ENCODE assay signal across 17 mouse cellular contexts in the genomic region with DNA sequence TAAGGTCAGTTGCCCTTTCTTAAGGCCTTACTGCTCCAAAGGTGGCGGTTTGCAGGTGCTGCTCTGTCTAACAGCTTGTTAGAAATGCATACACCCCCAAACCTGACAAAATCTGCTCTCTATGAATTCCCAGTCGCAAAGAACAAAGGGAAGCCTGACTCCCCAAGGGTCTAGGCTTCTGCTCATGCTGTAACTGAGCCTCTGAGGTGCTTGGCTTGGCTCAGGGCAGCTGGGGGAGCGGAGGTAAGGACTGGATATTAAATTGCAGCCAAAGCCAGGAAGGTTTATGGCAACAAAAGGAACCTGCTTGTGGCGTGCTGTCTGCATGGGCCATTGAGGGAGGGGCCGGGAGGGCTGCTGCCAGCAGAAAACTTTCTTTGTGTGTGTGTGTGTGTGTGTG. TPM values are rescaled to one million over a fixed set of nuclear protein-coding genes. Genes with fewer than 3 reads are reported as not detected.
DNase-seq lines count a peak whose midpoint lies in the region; ATAC-seq and TF ChIP-seq lines count a peak whose summit lies in the region.
"Had no signal": no experiment of that assay in that cellular context is flagged by ENCODE, and none has a peak within 500 bp of the region (broad histone marks: within the 10 kb centered on the region; RNA-seq: fewer than 3 reads in every experiment).

No protein-coding gene starts in this region.

- peaks cover 33% of the 10 kb centered on the region for H3K79me2 ChIP-seq in MEL (ENCODE audit: control insufficient read depth, insufficient read depth, low read length, poor library complexity)

- TF ChIP-seq EP300 in MEL (IDR thresholded peaks at IDR 0.05; ENCODE audit: low read depth in 1 of 2, low read length in 2 of 2): no peak

- H3K4me2 ChIP-seq in kidney, embryonic 14.5 days (replicated peaks; ENCODE audit: low read depth, low read length): no peak overlapping the region
- H3K4me2 ChIP-seq in liver, embryonic 15.5 days: no peak overlapping the region

- peak overlapping the region; percentile 42; the same call in 1 of the 2 replicates for H3K27ac ChIP-seq in kidney, embryonic 14.5 days (ENCODE audit: low read depth, low read length)
- peak overlapping the region; percentile 80 for H3K27ac ChIP-seq in MEL (ENCODE audit: control insufficient read depth, low read depth, low read length)
- peak overlapping the region; percentile 72 for H3K27ac ChIP-seq in liver, embryonic 15.5 days (replicated peaks)

- ATAC-seq in kidney, embryonic 14.5 days (ENCODE audit: low FRiP score, low TSS enrichment): no peak
- no peak for ATAC-seq in liver, embryonic 15.5 days (ENCODE audit: insufficient read depth)
- ATAC-seq: hindbrain, embryonic 16.5 days; intestine, postnatal 0 days had no signal

- H3K36me3 ChIP-seq in kidney, embryonic 14.5 days (ENCODE audit: control insufficient read depth, insufficient read depth, low read length): no peaks in the 10 kb centered on the region
- peaks cover 0 to 16% of the 10 kb centered on the region in 2 experiments; a peak in 2 of 4 replicates for H3K36me3 ChIP-seq in MEL (ENCODE audit: control insufficient read depth in 1 of 2, insufficient read depth in 2 of 2, low read length in 2 of 2)
- H3K36me3 ChIP-seq in liver, embryonic 15.5 days (replicated peaks): no peaks in the 10 kb centered on the region

- no peaks in the 10 kb centered on the region for H3K9me3 ChIP-seq in kidney, embryonic 14.5 days (ENCODE audit: control insufficient read depth, low read length)
- no peaks in the 10 kb centered on the region for H3K9me3 ChIP-seq in MEL (replicated peaks; ENCODE audit: insufficient read depth, low read length)
- no peaks in the 10 kb centered on the region for H3K9me3 ChIP-seq in liver, embryonic 15.5 days (replicated peaks)

- TF ChIP-seq POLR2A in MEL (IDR thresholded peaks at IDR 0.05; ENCODE audit: control insufficient read depth in 1 of 2, insufficient read depth in 1 of 2, low read depth in 1 of 2, low read length in 2 of 2, poor library complexity in 1 of 2): no peak

- 47% methylated on average over 5 of the region's 5 CpGs for WGBS in kidney, embryonic 14.5 days
- 53% methylated on average over 5 of the region's 5 CpGs for WGBS in liver, embryonic 15.5 days (ENCODE audit: insufficient replicate concordance)

- no peak overlapping the region for H3K9ac ChIP-seq in kidney, embryonic 14.5 days (ENCODE audit: low read depth, low read length)
- peak overlapping the region; percentile 26; the same call in 1 of the 2 replicates for H3K9ac ChIP-seq in MEL (ENCODE audit: control insufficient read depth, low read depth, low read length, poor library complexity, severe bottlenecking)
- H3K9ac ChIP-seq in liver, embryonic 15.5 days: 0 out of 2 replicates have a peak overlapping the region, but pooled peaks have one; percentile 15

- TF ChIP-seq RAD21 in MEL (IDR thresholded peaks at IDR 0.05; ENCODE audit: low read depth, low read length): no peak

- no peak for DNase-seq in kidney, adult 9 months
- DNase-seq in MEL (ENCODE audit: low read depth, low spot score): peak; percentile 36
- DNase-seq in forelimb bud, embryonic 11.5 days (ENCODE audit: low read depth, low spot score): peak; percentile 31
- no peak for DNase-seq in embryo, embryonic 11 days
- no peak for DNase-seq in gastrocnemius, postnatal 4 days (ENCODE audit: low spot score in 2 of 2)
- DNase-seq: cerebellum, postnatal 10 days; gastrocnemius, postnatal 14 days; heart, postnatal 14 days; kidney, postnatal 4 days; lung, adult 2 months; lung, postnatal 4 days; midbrain, embryonic 14.5 days; right cerebral cortex, adult 18-20 months had no signal

- peaks cover 13% of the 10 kb centered on the region for H3K4me1 ChIP-seq in kidney, embryonic 14.5 days (ENCODE audit: control insufficient read depth, insufficient read depth, low read length)
- peaks cover 0 to 32% of the 10 kb centered on the region in 2 experiments; a peak in 2 of 4 replicates for H3K4me1 ChIP-seq in MEL (ENCODE audit: control insufficient read depth in 1 of 2, insufficient read depth in 2 of 2, low read length in 2 of 2)
- peaks cover 72% of the 10 kb centered on the region for H3K4me1 ChIP-seq in liver, embryonic 15.5 days (replicated peaks)

- no peaks in the 10 kb centered on the region for H3K27me3 ChIP-seq in kidney, embryonic 14.5 days (ENCODE audit: control insufficient read depth, insufficient read depth, low read length)
- no peaks in the 10 kb centered on the region for H3K27me3 ChIP-seq in MEL (ENCODE audit: control insufficient read depth in 1 of 2, insufficient read depth in 2 of 2, low read length in 2 of 2)
- no peaks in the 10 kb centered on the region for H3K27me3 ChIP-seq in liver, embryonic 15.5 days

- no peak for TF ChIP-seq CTCF in MEL (IDR thresholded peaks at IDR 0.05 in 2 of 3, conservative IDR thresholded peaks at IDR 0.05 in 1 of 3; ENCODE audit: control insufficient read depth in 1 of 3, insufficient read depth in 1 of 3, low read depth in 2 of 3, low read length in 3 of 3, poor library complexity in 1 of 3, severe bottlenecking in 1 of 3)

- H3K4me3 ChIP-seq in kidney, embryonic 14.5 days (ENCODE audit: low read length): no peak overlapping the region
- H3K4me3 ChIP-seq in MEL (ENCODE audit: control insufficient read depth in 1 of 2, insufficient read depth in 1 of 2, low read depth in 2 of 2, low read length in 2 of 2): no peak overlapping the region
- no peak overlapping the region for H3K4me3 ChIP-seq in liver, embryonic 15.5 days (replicated peaks)

TF ChIP-seq in MEL, 35 proteins besides CTCF, POLR2A, EP300 and RAD21:
- TF ChIP-seq SIN3A (IDR thresholded peaks at IDR 0.05; ENCODE audit: low read length) (no peak), ZMIZ1 (IDR thresholded peaks at IDR 0.05; ENCODE audit: low read depth, low read length) (no peak), MYC (IDR thresholded peaks at IDR 0.05; ENCODE audit: low read depth, low read length) (no peak), ZC3H11A (IDR thresholded peaks at IDR 0.05; ENCODE audit: low read depth, low read length) (no peak), SMC3 (IDR thresholded peaks at IDR 0.05; ENCODE audit: low read depth, low read length) (no peak), MXI1 (IDR thresholded peaks at IDR 0.05; ENCODE audit: low read depth, low read length) (no peak), ZNF384 (IDR thresholded peaks at IDR 0.05; ENCODE audit: low read depth, low read length) (no peak), BHLHE40 (IDR thresholded peaks at IDR 0.05; ENCODE audit: borderline replicate concordance, low read depth, low read length) (no peak), HCFC1 (IDR thresholded peaks at IDR 0.05; ENCODE audit: low read depth, low read length) (no peak), POLR2AphosphoS5 (IDR thresholded peaks at IDR 0.05; ENCODE audit: borderline replicate concordance, low read depth, low read length) (no peak), MAX (IDR thresholded peaks at IDR 0.05; ENCODE audit: low read length) (no peak)

RNA-seq across cellular contexts. Expression of a gene that starts 2.3 kb away (rescaled TPM):
- polyA plus RNA-seq in kidney, embryonic 14.5 days (2014; fragmentation: Nextera tagmentation; extraction: Ambion mirVana): 231 and 254 TPM in 2 replicates
- 505 and 519 TPM in 2 replicates for total RNA-seq in MEL (2012; rRNA removed)
- polyA plus RNA-seq in MEL (2012; ENCODE audit: insufficient read depth in 1 of 2, insufficient read length in 2 of 2, low read depth in 1 of 2, low replicate concordance in 2 of 2, missing spikeins in 1 of 2): 1,000 to 10,000 TPM in 1 of 2 experiments, 100 to 1,000 TPM in 1; 369 to 1,503 TPM
- 213 and 216 TPM in 2 replicates for polyA plus RNA-seq in liver, embryonic 15.5 days (2015; fragmentation: Nextera tagmentation; extraction: Ambion mirVana)
- total RNA-seq in gastrocnemius, postnatal 4 days (2021): 100 to 1,000 TPM; 179 to 182 TPM

RNA-seq across cellular contexts. Expression of a gene that starts 15.5 kb away (rescaled TPM):
- polyA plus RNA-seq in kidney, embryonic 14.5 days (2014; fragmentation: Nextera tagmentation; extraction: Ambion mirVana): 76.7 and 81.0 TPM in 2 replicates
- 59.5 and 66.2 TPM in 2 replicates for total RNA-seq in MEL (2012; rRNA removed)
- 10 to 100 TPM in 1 of 2 experiments, not detected in 1; 77.3 TPM for polyA plus RNA-seq in MEL (2012; ENCODE audit: insufficient read depth in 1 of 2, insufficient read length in 2 of 2, low read depth in 1 of 2, low replicate concordance in 2 of 2, missing spikeins in 1 of 2)
- polyA plus RNA-seq in liver, embryonic 15.5 days (2015; fragmentation: Nextera tagmentation; extraction: Ambion mirVana): 30.7 and 33.5 TPM in 2 replicates
- total RNA-seq in gastrocnemius, postnatal 4 days (2021): 10 to 100 TPM; 55.0 to 57.0 TPM

RNA-seq across cellular contexts. Expression of a gene that starts 18.4 kb away (rescaled TPM):
- 15.6 and 16.6 TPM in 2 replicates for polyA plus RNA-seq in kidney, embryonic 14.5 days (2014; fragmentation: Nextera tagmentation; extraction: Ambion mirVana)
- 43.2 and 47.0 TPM in 2 replicates for total RNA-seq in MEL (2012; rRNA removed)
- polyA plus RNA-seq in MEL (2012; ENCODE audit: insufficient read depth in 1 of 2, insufficient read length in 2 of 2, low read depth in 1 of 2, low replicate concordance in 2 of 2, missing spikeins in 1 of 2): 10 to 100 TPM in 1 of 2 experiments, not detected in 1; 65.9 TPM
- 6.5 TPM in 2 replicates for polyA plus RNA-seq in liver, embryonic 15.5 days (2015; fragmentation: Nextera tagmentation; extraction: Ambion mirVana)
- 10 to 100 TPM; 56.7 to 58.3 TPM for total RNA-seq in gastrocnemius, postnatal 4 days (2021)

RNA-seq across cellular contexts. Expression of a gene that starts 26.3 kb away (rescaled TPM):
- polyA plus RNA-seq in kidney, embryonic 14.5 days (2014; fragmentation: Nextera tagmentation; extraction: Ambion mirVana): 34.6 and 45.5 TPM in 2 replicates
- 61.4 and 71.8 TPM in 2 replicates for total RNA-seq in MEL (2012; rRNA removed)
- 10 to 100 TPM in 1 of 2 experiments, not detected in 1; 45.0 TPM for polyA plus RNA-seq in MEL (2012; ENCODE audit: insufficient read depth in 1 of 2, insufficient read length in 2 of 2, low read depth in 1 of 2, low replicate concordance in 2 of 2, missing spikeins in 1 of 2)
- polyA plus RNA-seq in liver, embryonic 15.5 days (2015; fragmentation: Nextera tagmentation; extraction: Ambion mirVana): 21.0 and 22.9 TPM in 2 replicates
- 10 to 100 TPM; 20.2 to 20.6 TPM for total RNA-seq in gastrocnemius, postnatal 4 days (2021)

RNA-seq across cellular contexts. Expression of a gene that starts 26.7 kb away (rescaled TPM):
- 19.3 and 21.6 TPM in 2 replicates for polyA plus RNA-seq in kidney, embryonic 14.5 days (2014; fragmentation: Nextera tagmentation; extraction: Ambion mirVana)
- 8.9 and 10.9 TPM in 2 replicates for total RNA-seq in MEL (2012; rRNA removed)
- polyA plus RNA-seq in MEL (2012; ENCODE audit: insufficient read depth in 1 of 2, insufficient read length in 2 of 2, low read depth in 1 of 2, low replicate concordance in 2 of 2, missing spikeins in 1 of 2): 10 to 100 TPM in 1 of 2 experiments, not detected in 1; 21.1 TPM
- 5.6 and 6.3 TPM in 2 replicates for polyA plus RNA-seq in liver, embryonic 15.5 days (2015; fragmentation: Nextera tagmentation; extraction: Ambion mirVana)
- total RNA-seq in gastrocnemius, postnatal 4 days (2021): 1 to 10 TPM; 7.4 to 8.7 TPM

Comparison
In these comparisons a context has a peak if more than half of its experiments do, and no peak if none do; other contexts are left out.
1. DNase-seq: peak in MEL (single experiment) and forelimb bud, embryonic 11.5 days (single experiment); none in kidney, adult 9 months (single experiment), embryo, embryonic 11 days (single experiment) and gastrocnemius, postnatal 4 days (0 of 2).
2. Peak in every context shown above with its lines, with median percentiles within 50 percentile points of each other: H3K27ac ChIP-seq.